Mouse (Mus musculus): ENCODE results near the gene Taar2. TPM values are rescaled to one million over a fixed set of nuclear protein-coding genes. Genes with fewer than 3 reads are reported as not detected.

The Taar2 gene
- polyA plus RNA-seq, 1 experiment: not detected

GRCm38 (mm10) chr10:23951714-23952113 is 13.3 kb downstream of the Taar2 start:
- H3K27me3 ChIP-seq (ENCODE audit: control insufficient read depth, insufficient read depth, low read length): no peaks in the 10 kb centered on the region
- H3K4me3 ChIP-seq (ENCODE audit: control insufficient read depth, insufficient read depth, low read length): no peak overlapping the region
- no peaks in the 10 kb centered on the region for H3K4me1 ChIP-seq (replicated peaks; ENCODE audit: control insufficient read depth, insufficient read depth, low read length)
- H3K27ac ChIP-seq (ENCODE audit: control insufficient read depth, insufficient read depth, low read length): no peak overlapping the region
- 87% methylated on average over 6 of the region's 6 CpGs for WGBS
- no peaks in the 10 kb centered on the region for H3K36me3 ChIP-seq (ENCODE audit: control insufficient read depth, insufficient read depth, low read length)
- no peak for DNase-seq
- no peak for TF ChIP-seq CTCF (IDR thresholded peaks at IDR 0.05; ENCODE audit: borderline replicate concordance, control insufficient read depth, extremely low read depth, insufficient read depth, low read length, poor library complexity)
- TF ChIP-seq POLR2A (IDR thresholded peaks at IDR 0.05; ENCODE audit: control insufficient read depth, extremely low read depth, insufficient read depth, low read length, poor library complexity): no peak

- H3K27me3 ChIP-seq (ENCODE audit: control insufficient read depth, insufficient read depth, low read length): no peaks in the 10 kb centered on the region
- no peak overlapping the region for H3K27ac ChIP-seq (ENCODE audit: control insufficient read depth, insufficient read depth, low read length)
- no peak for DNase-seq
- H3K4me3 ChIP-seq (ENCODE audit: control insufficient read depth, insufficient read depth, low read length): no peak overlapping the region
- H3K36me3 ChIP-seq (ENCODE audit: control insufficient read depth, insufficient read depth, low read length): no peaks in the 10 kb centered on the region
- no peaks in the 10 kb centered on the region for H3K4me1 ChIP-seq (replicated peaks; ENCODE audit: control insufficient read depth, insufficient read depth, low read length)
- 85% methylated on average over 3 of the region's 3 CpGs for WGBS
- no peak for TF ChIP-seq POLR2A (IDR thresholded peaks at IDR 0.05; ENCODE audit: control insufficient read depth, extremely low read depth, insufficient read depth, low read length, poor library complexity)
- no peak for TF ChIP-seq CTCF (IDR thresholded peaks at IDR 0.05; ENCODE audit: borderline replicate concordance, control insufficient read depth, extremely low read depth, insufficient read depth, low read length, poor library complexity)
Observed at GRCm38 (mm10) chr10:23959071-23959470, 20.7 kb downstream of the Taar2 start.

GRCm38 (mm10) chr10:23960444-23960915 is 22.1 kb downstream of the Taar2 start, which contains the start of gene Taar4:
Taar4 (plus strand) TSS chr10:23960494.
- H3K4me3 ChIP-seq (ENCODE audit: control insufficient read depth, insufficient read depth, low read length): no peak within 1 kb of the TSS
- no peak for DNase-seq
- H3K27ac ChIP-seq (ENCODE audit: control insufficient read depth, insufficient read depth, low read length): no peak within 1 kb of the TSS
- WGBS: 75% methylated on average over 13 of the region's 13 CpGs
- H3K27me3 ChIP-seq (ENCODE audit: control insufficient read depth, insufficient read depth, low read length): no peaks in the 10 kb centered on the region
- no peaks in the 10 kb centered on the region for H3K4me1 ChIP-seq (replicated peaks; ENCODE audit: control insufficient read depth, insufficient read depth, low read length)
- TF ChIP-seq CTCF (IDR thresholded peaks at IDR 0.05; ENCODE audit: borderline replicate concordance, control insufficient read depth, extremely low read depth, insufficient read depth, low read length, poor library complexity) (no peak), POLR2A (IDR thresholded peaks at IDR 0.05; ENCODE audit: control insufficient read depth, extremely low read depth, insufficient read depth, low read length, poor library complexity) (no peak)
- no peaks in the 10 kb centered on the region for H3K36me3 ChIP-seq (ENCODE audit: control insufficient read depth, insufficient read depth, low read length)

GRCm38 (mm10) chr10:23963444-23963843 is 25.1 kb downstream of the Taar2 start:
- Histone ChIP-seq H3K36me3 (ENCODE audit: control insufficient read depth, insufficient read depth, low read length) (no peaks in the 10 kb centered on the region), H3K27me3 (ENCODE audit: control insufficient read depth, insufficient read depth, low read length) (no peaks in the 10 kb centered on the region), H3K27ac (ENCODE audit: control insufficient read depth, insufficient read depth, low read length) (no peak overlapping the region), H3K4me1 (replicated peaks; ENCODE audit: control insufficient read depth, insufficient read depth, low read length) (no peaks in the 10 kb centered on the region), H3K4me3 (ENCODE audit: control insufficient read depth, insufficient read depth, low read length) (no peak overlapping the region)
- no peak for TF ChIP-seq CTCF (IDR thresholded peaks at IDR 0.05; ENCODE audit: borderline replicate concordance, control insufficient read depth, extremely low read depth, insufficient read depth, low read length, poor library complexity)
- TF ChIP-seq POLR2A (IDR thresholded peaks at IDR 0.05; ENCODE audit: control insufficient read depth, extremely low read depth, insufficient read depth, low read length, poor library complexity): no peak
- WGBS: 73% methylated on average over 3 of the region's 3 CpGs
- DNase-seq: no peak

- TF ChIP-seq POLR2A (IDR thresholded peaks at IDR 0.05; ENCODE audit: control insufficient read depth, extremely low read depth, insufficient read depth, low read length, poor library complexity) (no peak), CTCF (IDR thresholded peaks at IDR 0.05; ENCODE audit: borderline replicate concordance, control insufficient read depth, extremely low read depth, insufficient read depth, low read length, poor library complexity) (no peak)
- WGBS: 93% methylated on average over 6 of the region's 6 CpGs
- Histone ChIP-seq H3K27me3 (ENCODE audit: control insufficient read depth, insufficient read depth, low read length) (no peaks in the 10 kb centered on the region), H3K4me1 (replicated peaks; ENCODE audit: control insufficient read depth, insufficient read depth, low read length) (no peaks in the 10 kb centered on the region), H3K36me3 (ENCODE audit: control insufficient read depth, insufficient read depth, low read length) (no peaks in the 10 kb centered on the region), H3K4me3 (ENCODE audit: control insufficient read depth, insufficient read depth, low read length) (no peak overlapping the region), H3K27ac (ENCODE audit: control insufficient read depth, insufficient read depth, low read length) (no peak overlapping the region)
- DNase-seq: no peak
Observed at GRCm38 (mm10) chr10:23964921-23965610, 26.7 kb downstream of the Taar2 start.

- Histone ChIP-seq H3K27me3 (ENCODE audit: control insufficient read depth, insufficient read depth, low read length) (no peaks in the 10 kb centered on the region), H3K4me3 (ENCODE audit: control insufficient read depth, insufficient read depth, low read length) (no peak within 1 kb of the TSS), H3K36me3 (ENCODE audit: control insufficient read depth, insufficient read depth, low read length) (no peaks in the 10 kb centered on the region), H3K27ac (ENCODE audit: control insufficient read depth, insufficient read depth, low read length) (no peak within 1 kb of the TSS), H3K4me1 (replicated peaks; ENCODE audit: control insufficient read depth, insufficient read depth, low read length) (no peaks in the 10 kb centered on the region)
- TF ChIP-seq POLR2A (IDR thresholded peaks at IDR 0.05; ENCODE audit: control insufficient read depth, extremely low read depth, insufficient read depth, low read length, poor library complexity): no peak
- TF ChIP-seq CTCF (IDR thresholded peaks at IDR 0.05; ENCODE audit: borderline replicate concordance, control insufficient read depth, extremely low read depth, insufficient read depth, low read length, poor library complexity): no peak
- DNase-seq: no peak
- WGBS: 91% methylated on average over 11 of the region's 11 CpGs
Observed at GRCm38 (mm10) chr10:23970656-23971165, 32.3 kb downstream of the Taar2 start, which contains the start of gene Taar5. Taar5 (plus strand) TSS chr10:23970706.

Data from thymus, adult 2 months (tissue).